Mouse (Mus musculus) small intestine, adult 2 months (tissue): ENCODE data around the gene Cacna2d3.

Experiments used
- CTCF ChIP-seq: fragments of 200-500 bp; IDR thresholded peaks from 2 replicates; pipeline ENCODE4 v1.5.1; 2012; ENCODE audit warnings: low read depth, mild to moderate bottlenecking, control low read depth, inconsistent platforms, low read length, moderate library complexity, mixed read lengths; ENCODE audit not compliant: insufficient replicate concordance, insufficient read length; ENCODE audit errors: extremely low read depth
- POLR2A ChIP-seq: fragments of 200-500 bp; IDR thresholded peaks from 2 replicates; pipeline ENCODE4 v1.6.1; 2012; ENCODE audit warnings: low read depth, mild to moderate bottlenecking, control low read depth, inconsistent platforms, low read length, moderate library complexity

DNA sequence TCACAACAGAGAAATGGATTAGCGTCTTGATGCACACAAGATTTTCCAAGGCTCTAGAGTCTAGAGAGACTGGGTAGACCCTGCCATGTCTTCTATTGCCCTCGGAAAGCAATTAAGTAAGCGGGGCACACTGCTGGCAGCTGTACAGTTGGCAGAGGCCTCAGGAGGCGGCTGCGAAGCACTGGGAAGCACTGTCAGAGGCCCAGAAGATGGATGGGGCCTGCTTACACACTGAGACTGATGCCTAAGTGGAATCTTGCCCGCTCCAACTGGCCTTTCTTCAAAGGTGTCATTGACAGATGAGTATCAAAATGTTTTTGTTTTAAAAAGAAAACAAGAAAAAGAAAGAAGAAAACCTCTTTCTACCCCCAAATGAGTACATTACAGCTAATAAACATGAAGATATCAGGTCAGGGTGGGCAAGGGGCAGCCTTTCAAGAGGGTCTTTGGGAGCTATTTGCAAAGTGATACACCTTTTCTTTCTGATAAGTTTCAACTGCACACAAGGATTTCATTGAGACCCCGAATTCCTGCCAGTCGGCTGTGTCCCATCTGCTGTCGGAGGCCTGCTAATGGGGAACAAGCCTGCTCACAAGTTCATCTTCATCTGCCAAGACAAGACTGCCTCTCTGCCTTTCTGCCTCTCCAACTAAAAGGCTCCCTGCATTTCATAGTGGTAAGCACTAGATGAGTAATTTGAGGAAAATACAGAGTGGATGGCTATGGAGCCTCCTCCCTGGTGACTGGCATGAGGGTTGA lies 680.9 kb downstream of the Cacna2d3 start:
- TF ChIP-seq CTCF (no peak), POLR2A (no peak)
